Mouse (Mus musculus): ENCODE data around the gene Pxdc1. TPM values are rescaled to one million over a fixed set of nuclear protein-coding genes. Genes with fewer than 3 reads are reported as not detected.

Gene Pxdc1
- polyA plus RNA-seq, 1 experiment from 2014 or later: 11.1 TPM

GRCm38 (mm10) chr13:34644401-34644800, 8.9 kb downstream of the Pxdc1 start:
- ATAC-seq (ENCODE audit: insufficient read depth, low FRiP score): no peak
- Histone ChIP-seq H3K4me1 (ENCODE audit: control insufficient read depth, insufficient read depth, low read length) (no peaks in the 10 kb centered on the region), H3K27me3 (ENCODE audit: control insufficient read depth, insufficient read depth, low read length) (no peaks in the 10 kb centered on the region), H3K27ac (ENCODE audit: low read length) (no peak overlapping the region), H3K4me2 (ENCODE audit: low read depth, low read length) (no peak overlapping the region), H3K36me3 (ENCODE audit: control insufficient read depth, insufficient read depth, low read length) (no peaks in the 10 kb centered on the region), H3K9me3 (replicated peaks; ENCODE audit: control insufficient read depth, low read length) (no peaks in the 10 kb centered on the region), H3K9ac (ENCODE audit: low read length) (no peak overlapping the region), H3K4me3 (replicated peaks; ENCODE audit: low read length) (no peak overlapping the region)
- WGBS: 71% methylated on average over 14 of the region's 14 CpGs

DNA sequence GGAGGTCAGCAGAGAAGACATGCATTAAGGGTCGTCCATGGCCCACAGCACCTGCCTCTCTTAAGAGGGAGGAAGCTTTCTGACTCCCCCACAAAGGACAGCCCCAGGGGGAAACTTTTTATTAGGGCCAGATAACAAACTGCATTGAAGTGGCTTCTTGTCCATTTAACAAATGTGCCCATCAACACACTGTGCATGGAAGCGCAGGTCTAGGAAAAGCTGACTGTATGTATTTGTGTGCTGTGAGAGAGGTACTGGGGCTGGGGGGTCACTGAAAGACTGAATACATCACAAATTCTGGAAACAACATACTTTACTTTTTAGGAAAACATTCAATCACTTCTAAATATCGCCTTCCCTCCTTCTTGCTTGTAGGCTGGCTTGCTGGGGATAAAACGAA, 9.4 kb downstream of the Pxdc1 start:
- WGBS: 71% methylated on average over 4 of the region's 4 CpGs
- Histone ChIP-seq H3K36me3 (ENCODE audit: control insufficient read depth, insufficient read depth, low read length) (no peaks in the 10 kb centered on the region), H3K4me3 (replicated peaks; ENCODE audit: low read length) (no peak overlapping the region), H3K4me1 (ENCODE audit: control insufficient read depth, insufficient read depth, low read length) (no peaks in the 10 kb centered on the region), H3K9ac (ENCODE audit: low read length) (no peak overlapping the region), H3K27ac (ENCODE audit: low read length) (no peak overlapping the region), H3K27me3 (ENCODE audit: control insufficient read depth, insufficient read depth, low read length) (no peaks in the 10 kb centered on the region), H3K4me2 (ENCODE audit: low read depth, low read length) (no peak overlapping the region), H3K9me3 (replicated peaks; ENCODE audit: control insufficient read depth, low read length) (no peaks in the 10 kb centered on the region)
- ATAC-seq (ENCODE audit: insufficient read depth, low FRiP score): no peak

DNA sequence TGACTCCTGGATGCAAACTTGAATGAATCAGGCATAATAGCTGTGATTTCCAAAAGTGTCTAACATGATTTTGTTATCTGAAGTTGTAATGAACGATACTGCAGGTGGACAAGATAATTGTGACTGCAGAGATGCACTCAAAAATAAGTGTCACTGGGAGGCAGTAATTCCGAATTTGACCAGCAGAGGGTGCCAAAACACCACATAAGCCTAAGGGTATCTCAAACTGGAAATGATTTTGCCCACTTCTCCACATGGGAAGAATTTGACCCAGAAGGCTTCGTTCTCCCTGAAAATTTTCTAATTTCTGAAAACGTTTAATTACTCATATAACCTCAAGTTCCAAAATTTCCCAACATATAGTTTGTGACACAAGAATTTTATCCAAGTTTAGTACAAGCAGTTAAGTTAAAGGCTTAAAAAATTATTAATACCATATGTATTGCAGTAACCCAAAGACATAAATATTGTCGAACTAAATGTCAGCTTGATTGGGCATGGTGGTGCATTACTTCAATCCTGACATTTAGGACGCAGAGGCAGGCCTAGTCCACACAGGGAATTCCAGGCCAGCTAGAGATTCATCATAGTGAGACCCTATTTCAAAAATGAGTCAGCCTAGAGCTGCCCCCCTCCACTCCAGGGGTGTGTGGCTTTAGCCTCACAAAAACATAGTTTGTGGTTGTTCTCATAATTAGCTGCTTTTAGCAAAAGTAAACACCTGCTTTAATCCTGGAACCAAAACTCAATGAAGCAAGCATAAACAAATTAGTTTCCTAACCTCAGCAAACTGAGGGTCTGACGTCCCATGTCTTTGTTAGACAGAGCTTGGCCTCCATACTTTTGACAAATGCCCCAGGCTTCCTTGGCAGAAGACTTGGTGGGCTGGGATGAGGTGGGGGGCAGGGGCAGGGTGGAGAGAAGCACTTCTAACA, 10.1 kb downstream of the Pxdc1 start:
- Histone ChIP-seq H3K4me1 (ENCODE audit: control insufficient read depth, insufficient read depth, low read length) (no peaks in the 10 kb centered on the region), H3K9ac (ENCODE audit: low read length) (no peak overlapping the region), H3K9me3 (replicated peaks; ENCODE audit: control insufficient read depth, low read length) (no peaks in the 10 kb centered on the region), H3K36me3 (ENCODE audit: control insufficient read depth, insufficient read depth, low read length) (no peaks in the 10 kb centered on the region), H3K27me3 (ENCODE audit: control insufficient read depth, insufficient read depth, low read length) (no peaks in the 10 kb centered on the region), H3K4me3 (replicated peaks; ENCODE audit: low read length) (no peak overlapping the region), H3K4me2 (ENCODE audit: low read depth, low read length) (no peak overlapping the region), H3K27ac (ENCODE audit: low read length) (no peak overlapping the region)
- 30% methylated on average over 7 of the region's 7 CpGs for WGBS
- ATAC-seq (ENCODE audit: insufficient read depth, low FRiP score): no peak

DNA sequence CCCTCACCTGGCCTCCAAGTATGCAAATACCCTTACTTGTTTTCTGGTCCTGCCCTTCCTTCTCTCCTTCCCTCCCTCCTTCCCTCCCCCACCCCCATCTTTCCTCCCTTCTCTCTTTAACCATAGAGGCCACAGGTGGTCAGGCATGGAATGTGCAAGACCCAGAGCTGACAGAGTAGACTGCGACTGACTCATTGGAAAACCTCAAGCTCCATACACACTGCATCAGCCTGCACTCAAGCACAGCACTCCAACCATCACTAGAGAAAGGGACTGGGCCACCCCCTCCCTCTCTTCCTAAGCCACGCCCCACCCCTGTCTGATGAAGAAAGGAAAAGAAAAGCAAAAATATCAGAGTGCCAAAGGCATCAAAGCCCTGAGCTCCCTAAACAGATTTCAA, 12.2 kb downstream of the Pxdc1 start:
- Histone ChIP-seq H3K4me3 (replicated peaks; ENCODE audit: low read length) (no peak overlapping the region), H3K36me3 (ENCODE audit: control insufficient read depth, insufficient read depth, low read length) (no peaks in the 10 kb centered on the region), H3K9me3 (replicated peaks; ENCODE audit: control insufficient read depth, low read length) (no peaks in the 10 kb centered on the region), H3K27ac (ENCODE audit: low read length) (no peak overlapping the region), H3K4me2 (ENCODE audit: low read depth, low read length) (no peak overlapping the region), H3K4me1 (ENCODE audit: control insufficient read depth, insufficient read depth, low read length) (no peaks in the 10 kb centered on the region), H3K27me3 (ENCODE audit: control insufficient read depth, insufficient read depth, low read length) (no peaks in the 10 kb centered on the region), H3K9ac (ENCODE audit: low read length) (no peak overlapping the region)
- no peak for ATAC-seq (ENCODE audit: insufficient read depth, low FRiP score)
- 53% methylated on average over 2 of the region's 2 CpGs for WGBS

DNA sequence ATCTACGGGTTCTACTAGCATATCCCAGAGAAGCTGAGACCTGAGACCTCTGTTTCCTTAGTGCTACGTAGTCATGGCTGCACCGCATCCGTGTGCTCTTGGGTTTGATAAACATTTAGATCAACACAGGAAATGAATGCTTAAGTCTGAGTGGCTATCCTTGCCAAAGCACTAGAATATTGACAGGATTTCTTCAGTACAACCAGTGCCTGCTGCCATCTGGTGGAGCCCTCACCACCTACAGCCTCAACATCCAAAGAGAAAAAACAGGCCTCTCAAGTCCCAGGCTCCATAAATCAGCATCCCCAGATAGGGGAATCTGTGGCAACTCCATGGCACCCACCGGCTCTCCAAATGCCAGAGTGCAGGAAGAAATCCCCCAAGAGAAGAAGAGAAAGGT, 17.3 kb downstream of the Pxdc1 start:
- Histone ChIP-seq H3K4me1 (ENCODE audit: control insufficient read depth, insufficient read depth, low read length) (no peaks in the 10 kb centered on the region), H3K9me3 (replicated peaks; ENCODE audit: control insufficient read depth, low read length) (no peaks in the 10 kb centered on the region), H3K27me3 (ENCODE audit: control insufficient read depth, insufficient read depth, low read length) (no peaks in the 10 kb centered on the region), H3K4me2 (ENCODE audit: low read depth, low read length) (no peak overlapping the region), H3K4me3 (replicated peaks; ENCODE audit: low read length) (no peak overlapping the region), H3K27ac (ENCODE audit: low read length) (no peak overlapping the region), H3K9ac (ENCODE audit: low read length) (no peak overlapping the region), H3K36me3 (ENCODE audit: control insufficient read depth, insufficient read depth, low read length) (no peaks in the 10 kb centered on the region)
- 22% methylated on average over 5 of the region's 5 CpGs for WGBS
- ATAC-seq (ENCODE audit: insufficient read depth, low FRiP score): peak; percentile 46; the same call in 1 of the 2 replicates

DNA sequence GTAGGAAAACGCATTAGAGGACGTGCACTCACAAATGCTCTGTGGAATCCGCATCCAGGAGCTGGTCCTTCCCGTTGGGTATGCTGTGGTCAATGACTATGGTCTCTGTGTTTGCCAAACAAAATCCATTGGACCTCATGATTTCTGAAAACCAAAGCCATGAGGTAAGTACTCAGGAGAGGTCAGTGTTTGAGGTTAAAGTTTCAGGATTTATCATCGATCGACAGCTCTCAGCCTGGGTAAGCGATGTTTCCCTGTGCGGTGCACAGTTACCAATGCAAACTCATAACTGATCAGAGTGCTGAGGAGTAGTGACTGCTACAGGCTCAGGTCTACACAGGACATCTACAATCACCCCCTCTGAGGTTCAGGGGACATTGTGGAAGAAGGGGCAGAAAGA, 23.0 kb downstream of the Pxdc1 start:
- Histone ChIP-seq H3K4me1 (ENCODE audit: control insufficient read depth, insufficient read depth, low read length) (no peaks in the 10 kb centered on the region), H3K9ac (ENCODE audit: low read length) (no peak overlapping the region), H3K9me3 (replicated peaks; ENCODE audit: control insufficient read depth, low read length) (no peaks in the 10 kb centered on the region), H3K4me2 (ENCODE audit: low read depth, low read length) (no peak overlapping the region), H3K27me3 (ENCODE audit: control insufficient read depth, insufficient read depth, low read length) (no peaks in the 10 kb centered on the region), H3K27ac (ENCODE audit: low read length) (no peak overlapping the region), H3K36me3 (ENCODE audit: control insufficient read depth, insufficient read depth, low read length) (no peaks in the 10 kb centered on the region), H3K4me3 (replicated peaks; ENCODE audit: low read length) (no peak overlapping the region)
- WGBS: 92% methylated on average over 8 of the region's 8 CpGs
- ATAC-seq (ENCODE audit: insufficient read depth, low FRiP score): no peak

DNA sequence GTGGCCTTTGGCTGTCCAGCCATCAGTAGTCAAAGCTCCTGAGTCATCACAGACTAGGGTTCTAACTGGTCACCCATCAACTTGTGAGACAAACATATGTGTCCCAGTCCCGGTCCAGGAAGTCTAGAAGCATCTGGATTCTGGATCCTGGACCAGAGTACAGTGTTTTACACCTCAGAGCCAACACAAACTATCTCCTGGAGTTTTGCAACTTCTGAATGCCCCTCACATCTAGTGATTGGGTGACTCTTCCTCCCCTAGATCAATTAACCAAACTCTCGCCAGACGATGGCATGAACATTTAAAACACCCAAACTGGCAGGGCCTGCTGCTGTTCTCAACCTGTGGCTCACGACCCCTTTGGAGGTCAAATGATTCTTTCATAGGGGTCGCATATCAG, 23.5 kb downstream of the Pxdc1 start:
- Histone ChIP-seq H3K9me3 (replicated peaks; ENCODE audit: control insufficient read depth, low read length) (no peaks in the 10 kb centered on the region), H3K36me3 (ENCODE audit: control insufficient read depth, insufficient read depth, low read length) (no peaks in the 10 kb centered on the region), H3K27me3 (ENCODE audit: control insufficient read depth, insufficient read depth, low read length) (no peaks in the 10 kb centered on the region), H3K4me3 (replicated peaks; ENCODE audit: low read length) (no peak overlapping the region), H3K4me2 (ENCODE audit: low read depth, low read length) (no peak overlapping the region), H3K27ac (ENCODE audit: low read length) (no peak overlapping the region), H3K4me1 (ENCODE audit: control insufficient read depth, insufficient read depth, low read length) (no peaks in the 10 kb centered on the region), H3K9ac (ENCODE audit: low read length) (no peak overlapping the region)
- 88% methylated on average over 5 of the region's 5 CpGs for WGBS
- ATAC-seq (ENCODE audit: insufficient read depth, low FRiP score): no peak

DNA sequence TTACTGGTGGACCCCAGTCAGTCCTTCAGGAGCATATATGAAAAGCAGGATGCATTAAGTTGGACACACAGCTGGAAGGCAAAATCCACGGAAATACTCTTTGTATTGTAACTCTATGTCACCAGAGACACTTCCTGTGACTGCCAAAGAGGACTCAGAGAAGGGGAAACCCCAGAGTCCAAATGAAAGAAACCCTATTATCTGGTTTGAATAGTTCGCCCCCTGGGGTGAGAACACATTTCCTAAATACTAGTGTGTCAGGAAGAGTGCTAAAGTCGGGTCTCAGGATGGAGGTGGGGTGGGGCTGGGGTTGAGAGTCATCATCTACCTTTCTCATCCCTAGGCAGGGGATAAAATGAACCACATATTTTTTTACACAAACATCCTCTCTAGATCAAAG, 25.8 kb downstream of the Pxdc1 start:
- Histone ChIP-seq H3K9me3 (replicated peaks; ENCODE audit: control insufficient read depth, low read length) (no peaks in the 10 kb centered on the region), H3K4me2 (ENCODE audit: low read depth, low read length) (no peak overlapping the region), H3K36me3 (ENCODE audit: control insufficient read depth, insufficient read depth, low read length) (no peaks in the 10 kb centered on the region), H3K27me3 (ENCODE audit: control insufficient read depth, insufficient read depth, low read length) (no peaks in the 10 kb centered on the region), H3K9ac (ENCODE audit: low read length) (no peak overlapping the region), H3K4me1 (ENCODE audit: control insufficient read depth, insufficient read depth, low read length) (no peaks in the 10 kb centered on the region), H3K27ac (ENCODE audit: low read length) (no peak overlapping the region), H3K4me3 (replicated peaks; ENCODE audit: low read length) (no peak overlapping the region)
- no peak for ATAC-seq (ENCODE audit: insufficient read depth, low FRiP score)
- 49% methylated on average over 3 of the region's 3 CpGs for WGBS

DNA sequence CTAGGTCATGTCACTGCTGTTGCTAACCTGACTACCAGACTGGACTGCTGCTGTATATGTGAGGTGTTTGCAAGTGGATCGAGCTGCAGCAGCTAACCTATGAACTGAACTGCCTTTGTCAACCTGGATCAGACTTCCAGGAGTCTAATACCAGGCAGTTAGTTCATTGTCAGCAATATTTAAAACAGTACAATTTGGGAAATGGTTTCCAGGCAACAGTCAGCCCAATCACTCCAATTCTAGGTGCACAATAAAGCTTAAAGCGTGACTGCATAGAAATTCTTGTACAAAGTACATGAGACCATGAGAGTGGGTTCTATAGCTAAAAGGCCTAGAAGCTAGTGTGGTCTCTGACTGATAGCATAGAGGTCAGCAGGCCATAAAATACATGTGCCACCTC, 28.9 kb downstream of the Pxdc1 start:
- H3K4me2 ChIP-seq (ENCODE audit: low read depth, low read length): no peak overlapping the region
- no peak overlapping the region for H3K4me3 ChIP-seq (replicated peaks; ENCODE audit: low read length)
- no peaks in the 10 kb centered on the region for H3K9me3 ChIP-seq (replicated peaks; ENCODE audit: control insufficient read depth, low read length)
- H3K27me3 ChIP-seq (ENCODE audit: control insufficient read depth, insufficient read depth, low read length): no peaks in the 10 kb centered on the region
- ATAC-seq (ENCODE audit: insufficient read depth, low FRiP score): no peak
- no peaks in the 10 kb centered on the region for H3K36me3 ChIP-seq (ENCODE audit: control insufficient read depth, insufficient read depth, low read length)
- 83% methylated on average over 2 of the region's 2 CpGs for WGBS
- no peak overlapping the region for H3K9ac ChIP-seq (ENCODE audit: low read length)
- H3K27ac ChIP-seq (ENCODE audit: low read length): no peak overlapping the region
- H3K4me1 ChIP-seq (ENCODE audit: control insufficient read depth, insufficient read depth, low read length): no peaks in the 10 kb centered on the region
